Mouse (Mus musculus) heart, adult 18-20 months (tissue): ENCODE data around the gene 2310034G01Rik. TPM values are rescaled to one million over a fixed set of nuclear protein-coding genes. Genes with fewer than 3 reads are reported as not detected.
A peak's percentile ranks its signal among the peaks of the same experiment; 100 is the strongest.

Source experiments
- DNase-seq, 2 experiments: peaks; one replicate each; pipeline ENCODE4 v3.0.0; 2021 to 2022; ENCODE audit warnings: mixed read lengths in 1 of 2
- long read RNA-seq, 2 experiments: library from polyadenylated mRNA; stranded (forward); transcript quantifications; one replicate each; pipeline ENCODE4 v2.0.0; 2021
- total RNA-seq, 2 experiments: library from RNA; stranded (reverse); gene quantifications; 2 replicates each; pipeline ENCODE4 v1.2.3; 2021

The 2310034G01Rik gene
- total RNA-seq: under 1 TPM; 0.69 TPM
- long read RNA-seq, experiment 1, partial matches to known transcripts: 2 of 2 reads
- long read RNA-seq, experiment 1, other reads (novel, unspliced or antisense): 0 of 2 reads
- long read RNA-seq, experiment 2, partial matches to known transcripts: 1 of 1 reads
- long read RNA-seq, experiment 2, other reads (novel, unspliced or antisense): 0 of 1 reads

DNA sequence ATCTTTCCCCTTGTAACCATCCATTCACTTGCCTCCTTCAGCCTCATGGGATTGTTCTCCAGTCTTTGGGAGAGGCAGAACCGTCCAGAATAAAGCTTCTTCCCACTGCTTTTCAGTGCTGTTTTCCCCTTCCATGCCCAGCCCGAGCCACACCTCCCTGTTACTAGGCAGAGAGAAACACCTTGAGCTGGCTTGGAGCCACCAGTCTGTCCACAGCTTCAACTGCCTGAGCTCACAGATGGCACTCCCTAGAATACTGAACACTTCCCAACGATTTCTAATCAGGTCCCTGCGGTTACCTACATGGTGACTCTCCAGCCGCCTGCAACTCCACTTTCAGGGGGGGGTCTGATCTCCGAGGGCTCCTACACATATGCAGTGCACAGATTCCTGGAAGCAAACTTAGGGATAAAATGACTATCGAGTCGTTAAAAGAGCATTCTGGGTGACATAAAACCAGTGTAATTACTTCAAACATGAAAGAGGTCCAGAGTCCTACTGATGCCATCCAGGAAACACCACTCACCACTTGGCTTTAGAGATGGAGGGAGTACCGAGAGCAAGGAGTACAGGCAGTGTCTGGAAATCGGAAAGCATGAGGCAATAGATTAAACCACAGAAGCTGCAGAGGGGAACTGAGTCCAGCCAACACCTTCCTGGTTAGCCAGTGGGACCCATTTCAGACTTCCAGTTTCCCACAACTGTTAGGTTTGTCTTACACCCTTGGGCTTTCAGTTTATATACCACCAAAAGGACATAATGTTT, at the start of gene 2310034G01Rik:
Gene 2310034G01Rik, minus strand, starts transcription at position 135 of the 765 bp plus-strand sequence.
- DNase-seq: no peak

DNA sequence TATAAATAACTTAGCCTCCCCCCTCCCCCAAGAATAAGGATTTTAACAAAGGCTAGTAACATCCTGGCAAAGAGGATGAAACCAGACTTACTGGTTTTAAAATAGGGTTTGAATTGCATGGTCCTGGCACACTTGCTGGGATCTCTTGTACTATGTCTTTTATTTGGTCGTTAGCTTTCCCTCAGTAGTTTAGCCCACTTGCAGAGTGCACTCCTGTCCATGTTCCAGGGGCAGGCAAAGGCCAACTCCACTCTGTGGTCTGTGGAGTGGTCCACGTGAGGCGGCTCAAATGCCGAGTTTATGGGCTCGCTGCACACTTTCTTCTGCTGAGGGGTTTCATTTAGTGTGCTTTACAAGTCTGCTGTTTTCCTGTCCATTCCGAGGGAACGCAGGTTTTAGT, 49.8 kb upstream of the 2310034G01Rik start:
- no peak for DNase-seq

DNA sequence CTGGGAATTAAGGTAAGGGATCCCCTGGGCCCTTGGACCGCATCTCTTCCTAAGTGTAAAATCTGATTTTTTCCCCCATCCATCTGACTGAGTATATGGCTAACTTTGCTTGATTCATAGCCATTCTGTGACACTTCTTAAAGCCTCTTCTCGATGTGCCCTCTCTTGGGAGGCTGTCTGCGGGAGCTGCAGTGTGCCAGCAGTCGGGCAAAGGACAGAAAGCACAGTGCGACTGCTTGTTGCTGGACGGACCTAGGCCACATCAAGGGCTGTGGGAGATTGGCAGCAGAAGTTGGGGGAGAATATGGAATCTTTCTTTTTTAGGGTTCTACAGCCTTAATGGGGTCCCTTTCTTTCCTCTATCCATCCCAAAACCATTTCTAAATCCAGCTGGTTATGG, 49.3 kb upstream of the 2310034G01Rik start:
- no peak for DNase-seq

DNA sequence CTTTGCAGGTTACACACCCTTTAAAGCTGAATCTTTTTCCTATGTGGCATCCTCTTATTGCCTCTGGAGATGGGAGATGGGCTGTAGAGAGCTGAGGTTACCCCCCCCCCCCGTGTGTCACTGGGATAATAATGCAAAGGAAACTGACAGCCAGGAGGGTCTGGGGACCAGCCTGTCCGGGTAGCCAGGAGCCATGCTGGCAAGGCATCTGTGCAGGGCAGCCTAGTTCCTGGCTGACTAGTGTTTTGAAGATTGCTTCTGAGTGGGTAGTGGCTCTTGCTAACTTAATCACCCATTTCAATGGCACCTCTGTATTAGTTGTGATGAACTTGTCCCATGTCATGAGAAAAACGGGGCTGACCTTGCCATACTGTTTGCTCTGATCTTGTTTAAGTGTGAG, 48.3 kb upstream of the 2310034G01Rik start:
- DNase-seq: no peak

DNA sequence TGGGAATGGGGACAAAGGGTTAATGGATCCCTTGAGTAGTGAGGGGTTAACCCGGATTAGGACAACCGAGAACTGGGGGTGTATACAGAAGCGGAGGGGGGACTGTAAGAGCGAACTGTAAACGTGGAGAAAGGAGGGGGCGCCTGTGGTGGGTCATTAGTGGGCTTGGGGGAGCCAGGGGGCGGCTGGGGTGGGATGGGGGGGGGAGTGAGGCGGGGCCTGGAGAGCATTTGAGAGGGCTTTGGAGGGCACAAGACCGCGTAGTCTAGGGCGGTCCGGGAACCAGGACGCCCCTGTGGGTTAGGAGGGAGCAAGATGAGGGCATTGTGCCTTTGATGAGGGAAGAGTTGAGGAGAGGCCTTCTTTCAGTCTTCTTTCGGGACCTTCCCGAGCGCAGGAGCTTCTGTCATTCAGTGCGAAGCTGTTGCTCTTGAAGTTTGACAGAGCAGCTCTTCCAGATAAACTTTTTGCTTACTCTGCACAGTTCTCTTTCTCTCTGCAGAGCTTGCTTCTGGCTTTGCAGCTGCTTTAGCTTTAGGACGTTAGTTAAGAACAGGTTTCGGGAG, 47.4 kb upstream of the 2310034G01Rik start:
- DNase-seq: peak; percentile 16 to 35

DNA sequence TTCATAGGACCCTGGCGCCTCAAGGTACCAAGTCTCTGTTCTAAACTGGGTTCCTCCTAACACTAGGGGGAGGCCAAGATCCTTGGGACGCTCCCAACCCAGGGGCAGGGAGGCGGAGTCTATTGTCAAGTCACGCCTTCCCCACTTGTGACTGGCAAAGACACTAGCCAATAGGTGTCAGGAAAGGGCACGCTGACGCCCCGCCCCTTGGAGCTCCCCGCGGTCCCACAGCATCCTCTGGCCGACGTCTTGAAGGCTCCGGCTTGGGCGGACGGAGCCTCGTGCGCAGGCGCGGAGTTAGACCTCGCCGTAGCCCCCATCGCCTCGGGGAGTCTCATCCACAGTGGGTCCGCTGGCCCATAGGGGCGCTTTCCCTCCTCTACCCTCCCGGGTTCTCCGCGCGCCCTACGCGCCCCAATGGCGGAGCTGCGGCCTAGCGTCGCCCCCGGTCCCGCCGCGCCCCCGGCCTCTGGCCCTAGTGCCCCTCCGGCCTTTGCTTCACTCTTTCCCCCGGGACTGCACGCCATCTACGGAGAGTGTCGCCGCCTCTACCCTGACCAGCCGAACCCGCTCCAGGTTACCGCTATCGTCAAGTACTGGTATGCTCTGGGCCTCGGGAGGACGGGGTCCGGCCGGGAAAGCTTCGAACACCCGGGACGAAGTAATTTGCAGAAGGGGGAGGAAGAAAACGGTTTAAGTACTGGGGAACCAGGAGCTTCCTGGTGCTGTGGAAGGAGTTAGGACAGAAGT, 46.8 kb upstream of the 2310034G01Rik start, which contains the start of gene Sufu:
Gene Sufu, plus strand, starts transcription at position 211 of the 750 bp plus-strand sequence.
- DNase-seq: peak; percentile 98 to 99

DNA sequence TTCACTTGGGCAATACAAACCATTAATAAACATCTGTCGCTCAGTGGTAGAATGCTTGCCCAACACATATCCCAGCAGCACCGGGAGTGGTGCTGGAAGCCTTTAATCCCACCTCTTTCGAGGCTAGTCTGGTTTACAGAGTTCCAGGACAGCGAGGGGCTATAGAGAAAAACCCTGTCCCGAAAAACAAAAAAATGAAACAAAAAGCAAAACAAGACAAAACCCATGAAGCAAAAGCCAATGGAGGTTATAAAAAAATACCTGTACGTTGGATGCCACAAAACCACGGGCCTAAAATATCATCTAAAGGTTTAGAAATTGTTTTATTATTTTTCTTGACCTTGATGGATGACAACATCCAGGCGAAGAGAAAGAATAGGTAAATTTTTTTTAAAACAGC, 46.0 kb upstream of the 2310034G01Rik start:
- no peak for DNase-seq

DNA sequence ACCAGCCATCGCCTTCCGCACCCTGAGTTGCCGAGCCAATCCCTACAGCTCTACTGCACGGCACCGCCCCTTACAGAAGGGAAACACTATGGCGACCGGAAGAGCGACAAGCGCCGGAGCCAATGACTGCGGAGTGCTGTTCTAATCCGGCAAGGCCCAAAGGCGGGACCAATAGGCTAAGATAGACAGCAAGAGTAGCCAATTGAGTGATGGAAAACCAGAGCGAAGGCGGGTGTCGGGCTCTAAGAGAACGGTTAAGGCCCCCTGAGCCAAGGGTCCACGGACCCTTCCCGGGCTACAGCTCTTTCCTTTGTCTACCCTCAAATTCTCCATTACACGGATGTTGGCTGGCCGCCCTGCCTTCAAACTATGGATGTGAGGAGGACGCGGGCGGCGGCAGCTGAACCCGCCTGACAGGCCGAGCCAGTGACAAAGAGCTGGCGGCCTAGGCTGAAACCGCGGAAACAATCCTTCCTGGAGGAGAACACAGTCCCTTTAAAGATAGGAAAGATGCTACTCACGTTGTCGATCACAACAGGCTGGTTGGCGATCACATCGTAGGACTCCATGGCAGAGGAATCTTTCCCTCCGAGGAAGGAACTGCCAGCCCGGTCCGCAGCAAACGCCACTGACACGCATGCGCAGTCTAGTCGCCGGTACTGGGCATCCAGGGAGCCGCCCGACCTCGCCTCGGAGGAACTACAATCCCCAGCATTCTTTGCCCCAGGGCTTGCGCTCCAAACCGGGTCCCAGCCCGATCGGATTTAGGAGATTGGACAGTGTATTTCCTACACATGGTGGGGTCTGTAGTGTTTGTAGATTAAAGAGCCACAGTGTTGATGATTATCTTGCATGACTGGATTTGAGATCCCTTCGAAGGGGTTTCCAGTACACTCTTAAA, 45.3 kb upstream of the 2310034G01Rik start, which contains the start of gene Actr1a:
Gene Actr1a, minus strand, starts transcription at position 640 of the 901 bp plus-strand sequence.
- peak; percentile 98 to 99 for DNase-seq

DNA sequence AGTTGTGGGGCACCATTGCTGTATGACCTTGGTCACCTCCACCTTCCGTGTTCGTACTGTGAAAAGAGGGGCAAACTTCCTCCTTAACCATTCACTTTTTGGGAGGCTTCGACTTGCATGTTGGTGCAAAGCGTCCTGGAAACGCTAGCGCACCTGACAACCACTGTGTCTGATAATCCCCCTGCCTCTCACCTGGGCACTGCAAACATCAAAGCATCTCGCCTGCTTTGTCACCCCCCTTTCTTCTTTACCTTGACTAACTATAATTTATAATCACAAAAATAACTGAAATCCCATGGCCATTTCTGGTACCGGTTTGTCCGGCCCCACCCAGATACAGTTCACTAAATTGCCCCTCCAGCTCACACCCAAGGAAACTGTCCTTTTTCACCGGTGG, 44.6 kb upstream of the 2310034G01Rik start:
- DNase-seq: peak in 1 of 2 experiments; percentile 14

DNA sequence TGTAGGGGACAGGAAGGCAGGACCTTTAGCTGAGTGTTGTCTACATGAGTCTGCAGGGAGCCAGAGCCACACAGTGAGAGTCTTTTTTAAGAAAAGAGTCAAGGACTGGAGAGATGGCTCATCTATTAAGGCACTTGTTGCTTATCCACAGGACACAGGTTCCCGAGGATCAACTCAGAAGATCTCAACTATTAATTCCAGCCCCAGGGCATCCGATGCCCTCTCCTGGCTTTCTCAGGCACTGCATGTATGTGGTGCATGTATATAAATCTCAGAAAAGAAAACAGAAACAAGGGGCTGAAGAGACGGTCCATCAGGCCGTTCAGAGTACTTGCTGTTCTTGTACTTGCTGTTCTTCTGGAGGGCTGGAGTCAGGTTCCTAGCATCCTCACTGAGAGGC, 41.9 kb upstream of the 2310034G01Rik start:
- peak; percentile 25 to 51 for DNase-seq

DNA sequence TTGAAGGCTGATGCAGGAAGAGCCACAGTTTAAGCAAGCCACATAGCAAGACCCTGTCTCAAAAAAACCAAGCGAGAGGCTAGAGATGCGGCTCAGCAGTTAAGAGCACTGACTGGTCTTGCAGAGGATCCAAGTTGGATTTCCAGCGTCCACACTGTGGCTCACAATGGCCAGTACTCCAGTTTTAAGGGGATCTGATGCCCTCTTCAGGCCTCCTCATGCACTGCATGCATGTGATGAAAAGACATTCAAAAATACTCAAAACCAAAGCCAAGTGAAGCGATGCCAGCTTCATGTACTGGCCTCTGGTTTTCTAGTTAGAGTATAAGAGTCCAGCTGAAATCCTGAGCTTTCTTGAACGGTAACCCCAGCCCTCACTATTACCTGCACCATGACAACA, 39.8 kb upstream of the 2310034G01Rik start:
- DNase-seq: peak in 1 of 2 experiments; percentile 35

DNA sequence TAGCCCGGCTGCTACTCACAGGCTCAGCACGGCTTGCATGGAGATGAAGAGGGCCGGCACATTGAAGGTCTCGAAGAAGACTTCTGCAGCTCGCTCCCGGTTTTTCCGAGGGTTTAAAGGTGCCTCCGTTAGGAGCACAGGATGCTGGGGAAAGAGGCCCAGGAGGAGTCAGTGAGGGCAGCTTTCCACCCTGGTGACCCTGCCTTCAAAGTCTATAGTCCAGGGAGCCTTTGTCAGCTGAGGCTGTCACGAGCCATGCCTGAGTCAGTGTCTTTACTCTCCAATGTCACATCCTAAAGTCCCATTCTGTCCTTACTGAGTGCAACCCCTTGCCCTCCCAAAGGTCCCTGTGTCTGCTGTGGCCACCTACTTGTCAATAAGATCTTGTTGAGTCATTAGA, 32.2 kb upstream of the 2310034G01Rik start:
- no peak for DNase-seq

DNA sequence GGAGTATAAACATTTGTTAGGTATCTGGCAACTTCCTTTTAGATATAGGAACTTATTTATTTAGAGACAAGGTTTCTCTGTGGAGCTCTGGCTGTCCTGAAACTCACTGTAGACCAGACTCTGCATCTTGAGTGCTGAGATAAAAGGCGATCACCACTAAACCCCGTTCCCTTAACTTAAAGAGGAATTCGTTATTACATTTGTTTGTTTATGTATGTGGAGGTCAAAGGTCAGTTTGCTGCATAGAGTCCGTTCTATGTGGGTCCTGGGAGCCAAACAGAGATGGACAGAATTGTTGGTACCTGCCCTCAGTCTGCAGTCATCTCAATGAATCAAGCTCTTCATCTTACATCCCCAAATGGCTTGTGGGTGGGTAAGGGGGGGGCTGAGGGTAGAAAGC, 25.8 kb upstream of the 2310034G01Rik start:
- no peak for DNase-seq

DNA sequence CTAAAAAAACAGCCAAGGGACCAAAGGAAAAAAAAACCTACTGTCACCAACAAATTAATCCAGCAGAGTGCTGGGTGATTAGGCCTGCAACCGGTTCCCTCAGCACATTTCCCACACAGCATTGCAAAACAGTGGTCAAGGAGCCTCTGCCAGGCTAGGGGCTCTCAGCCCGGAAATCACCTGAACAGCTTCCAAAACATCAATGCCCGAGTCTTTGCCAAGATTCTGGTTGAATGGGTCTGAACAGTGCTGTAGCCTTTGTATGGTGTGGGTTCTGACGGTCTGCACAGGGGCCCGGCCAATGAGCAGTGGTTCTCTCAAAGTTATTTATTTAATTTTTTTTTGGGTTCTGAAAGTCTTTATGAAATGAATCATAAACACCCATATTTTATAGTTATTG, 25.4 kb upstream of the 2310034G01Rik start:
- peak; percentile 27 to 32 for DNase-seq

DNA sequence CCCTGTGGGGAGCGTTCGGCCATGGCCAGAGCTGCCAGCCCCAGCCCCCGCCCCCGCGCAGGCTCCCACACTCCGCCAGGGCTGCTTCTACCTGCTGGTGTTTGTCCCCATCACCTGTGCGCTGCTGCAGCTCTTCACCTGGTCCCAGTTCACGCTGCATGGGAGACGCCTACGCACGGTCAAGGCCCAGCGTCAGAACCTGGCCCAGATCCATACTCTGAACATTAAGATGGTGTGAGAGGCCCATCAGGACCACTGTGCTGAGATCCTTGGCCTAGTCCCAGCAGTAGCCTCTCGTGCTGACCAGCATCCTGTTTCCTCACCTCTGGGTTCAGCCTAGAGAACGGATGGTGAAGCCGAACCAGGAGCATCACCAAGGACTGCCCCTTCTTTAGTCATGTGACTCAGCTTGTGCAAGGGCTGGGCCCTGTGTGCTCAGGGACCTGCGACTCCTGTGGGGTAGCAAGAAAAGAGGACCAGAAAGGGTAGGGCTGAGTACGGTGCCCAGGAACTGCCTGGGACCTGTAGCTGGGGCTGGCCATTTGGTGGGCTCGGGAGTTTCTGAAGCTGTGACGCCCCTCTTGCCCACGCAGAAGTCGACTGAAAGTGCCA, 24.5 kb upstream of the 2310034G01Rik start:
- DNase-seq: no peak

DNA sequence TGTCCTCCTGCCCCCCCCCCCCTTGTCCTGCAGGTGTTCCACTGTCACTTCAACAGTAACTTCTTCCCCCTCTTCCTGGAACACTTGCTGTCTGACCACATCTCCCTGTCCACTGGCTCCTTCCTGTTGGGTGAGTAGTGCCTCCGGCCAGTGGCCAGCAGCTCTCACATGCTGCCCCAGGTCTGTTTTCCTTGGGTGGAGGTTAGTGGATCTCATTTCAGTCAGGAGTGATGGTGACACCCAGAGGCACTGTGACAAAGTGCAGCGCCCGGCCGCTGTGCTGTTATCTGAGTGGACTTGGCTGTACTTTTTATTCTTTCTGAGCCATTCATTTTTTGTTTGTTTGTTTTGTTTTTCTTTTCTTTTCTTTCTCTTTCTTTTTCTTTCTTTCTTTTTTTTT, 19.1 kb upstream of the 2310034G01Rik start:
- DNase-seq: peak; percentile 80

DNA sequence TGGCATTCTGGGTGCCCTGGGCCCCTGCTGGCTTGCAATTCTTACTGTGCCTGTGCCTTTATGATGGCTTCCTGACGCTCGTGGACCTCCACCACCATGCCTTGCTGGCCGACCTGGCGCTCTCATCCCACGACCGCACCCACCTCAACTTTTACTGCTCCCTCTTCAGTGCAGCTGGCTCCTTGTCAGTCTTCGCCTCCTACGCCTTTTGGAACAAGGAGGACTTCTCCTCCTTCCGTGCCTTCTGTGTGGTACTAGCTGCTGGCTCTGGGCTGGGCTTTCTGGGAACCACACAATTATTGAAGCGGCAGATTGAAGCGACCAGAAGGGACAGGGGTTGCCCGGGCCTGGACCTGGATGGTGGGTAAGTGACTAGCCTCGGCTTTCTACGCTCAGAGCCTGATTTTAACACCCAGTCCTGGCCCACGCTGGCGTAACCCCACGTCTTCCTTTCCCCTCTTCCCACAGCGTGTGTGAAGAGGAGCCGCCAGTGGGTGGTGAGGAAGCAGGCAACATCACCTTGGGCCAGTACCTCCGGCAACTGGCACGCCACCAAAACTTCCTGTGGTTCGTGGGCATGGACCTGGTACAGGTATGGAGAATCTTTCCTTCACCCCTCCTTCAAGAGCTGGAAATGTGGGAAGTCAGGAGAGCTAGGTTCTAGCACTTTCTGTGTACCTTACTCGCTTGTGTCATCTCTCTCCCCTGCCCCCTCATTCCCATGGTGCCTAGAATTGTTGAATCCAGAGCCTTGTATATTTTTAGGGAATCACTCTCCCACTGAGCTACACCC, 17.9 kb upstream of the 2310034G01Rik start:
- DNase-seq: no peak

DNA sequence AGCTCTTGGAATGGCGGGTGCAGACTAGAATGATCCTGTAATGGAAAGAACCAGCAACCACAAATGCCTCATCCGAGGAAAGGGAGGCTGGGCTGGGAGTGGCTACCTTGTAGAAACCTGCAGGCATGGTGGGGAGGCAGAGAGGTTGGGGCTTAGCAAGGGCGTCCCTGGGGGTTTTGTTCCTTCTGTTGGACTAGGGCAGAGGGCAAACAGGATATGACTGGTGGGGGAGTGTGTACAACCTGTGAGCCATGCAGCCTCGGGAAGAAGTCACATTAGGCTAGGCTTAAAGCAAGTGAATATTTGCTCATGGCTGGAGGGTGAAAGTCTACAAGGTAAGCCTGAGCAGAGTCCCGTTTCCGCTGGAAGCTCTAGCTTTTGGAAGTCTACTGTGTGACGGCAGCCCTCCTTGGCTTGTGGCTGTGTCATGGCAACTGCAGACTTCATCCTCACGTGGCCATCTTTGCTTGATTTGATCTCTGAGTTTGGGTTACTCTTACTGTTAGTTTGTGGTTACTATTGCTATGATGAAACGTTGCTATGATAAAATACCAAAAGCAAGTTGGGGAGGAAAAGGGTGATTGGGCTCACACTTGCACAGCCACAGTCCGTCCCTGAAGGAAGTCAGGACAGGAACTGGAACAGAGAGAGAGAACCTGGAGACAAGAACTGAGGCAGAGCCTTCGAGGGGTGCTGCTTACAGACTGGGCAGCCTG, 13.3 kb upstream of the 2310034G01Rik start:
- no peak for DNase-seq

DNA sequence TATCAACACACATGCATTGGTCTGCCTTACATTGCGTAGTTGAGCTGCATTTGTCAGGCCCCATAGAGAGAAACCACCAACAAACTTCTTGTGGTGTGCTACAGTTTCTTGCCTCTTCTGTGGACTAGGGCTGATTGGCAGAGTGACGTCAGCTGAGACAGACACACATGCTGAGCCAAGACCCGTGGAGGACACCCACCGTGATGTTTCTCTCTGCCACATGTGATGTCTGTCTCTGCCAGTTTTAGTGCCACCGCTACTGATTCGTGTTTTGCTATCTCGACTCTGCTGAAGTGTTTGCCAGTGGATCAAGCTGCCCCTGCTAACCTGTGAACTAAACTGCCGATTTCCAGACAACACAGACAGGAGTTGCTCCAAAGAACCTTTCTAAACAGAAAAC, 12.0 kb upstream of the 2310034G01Rik start:
- DNase-seq: no peak

DNA sequence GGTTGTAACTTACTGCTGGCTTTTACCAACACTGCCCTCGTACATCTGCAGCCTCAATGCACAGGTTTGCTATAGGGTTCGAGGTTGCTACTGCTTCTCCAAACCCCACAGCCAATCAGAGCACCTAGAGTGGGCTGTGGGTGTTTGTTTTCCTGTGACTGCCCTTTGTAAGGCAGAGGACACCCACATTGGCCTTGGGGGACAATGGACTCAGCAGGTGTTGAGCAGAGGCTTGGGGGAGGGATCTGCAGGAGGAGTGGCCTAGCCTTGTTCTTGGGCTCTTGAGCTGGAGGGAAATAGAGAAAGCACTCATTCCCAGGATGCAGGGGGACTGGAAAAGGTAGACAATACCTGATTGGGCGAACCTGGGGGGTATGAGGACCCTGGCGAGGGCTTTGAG, 8.3 kb upstream of the 2310034G01Rik start:
- DNase-seq: no peak
